24 mouse cellular contexts compared by ENCODE assay signal in the genomic region with DNA sequence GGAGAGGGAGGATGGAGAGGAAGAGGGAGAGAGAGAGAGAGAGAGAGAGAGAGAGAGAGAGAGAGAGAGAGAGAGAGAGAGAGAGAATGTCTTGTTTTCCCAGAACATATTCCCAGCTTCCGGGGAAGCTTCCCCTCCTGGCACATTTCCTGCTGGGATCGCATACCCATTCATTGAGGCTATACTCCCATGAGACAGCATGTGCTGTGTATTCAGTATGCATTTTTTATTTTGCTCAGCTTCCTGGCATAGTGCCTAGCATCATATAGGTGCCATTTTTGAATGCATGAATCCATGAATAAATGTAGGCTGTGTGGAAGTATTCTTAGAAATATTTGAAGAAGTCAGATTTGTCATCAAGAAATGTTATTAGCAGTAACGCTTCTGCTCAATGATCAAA. TPM values are rescaled to one million over a fixed set of nuclear protein-coding genes. Genes with fewer than 3 reads are reported as not detected.
DNase-seq lines count a peak whose midpoint lies in the region; ATAC-seq and TF ChIP-seq lines count a peak whose summit lies in the region.
"Had no signal": no experiment of that assay in that cellular context is flagged by ENCODE, and none has a peak within 500 bp of the region (broad histone marks: within the 10 kb centered on the region; RNA-seq: fewer than 3 reads in every experiment).

No protein-coding gene starts in this region.

- peak; percentile 61 for ATAC-seq in forebrain, embryonic 16.5 days
- ATAC-seq in forebrain, embryonic 12.5 days (ENCODE audit: low FRiP score) = no peak

- no peak for TF ChIP-seq CTCF in left cerebral cortex, adult 2 months (IDR thresholded peaks at IDR 0.05)
- no peak for TF ChIP-seq CTCF in brain, embryonic 14.5 days (IDR thresholded peaks at IDR 0.05; ENCODE audit: borderline replicate concordance, extremely low read depth, insufficient read depth, insufficient read length)

- whole genome bisulfite sequencing in forebrain, embryonic 16.5 days = 58% methylated on average over 3 of the region's 3 CpGs
- WGBS in forebrain, embryonic 12.5 days = 86% methylated on average over 3 of the region's 3 CpGs

- H3K4me3 ChIP-seq in forebrain, embryonic 16.5 days (replicated peaks; ENCODE audit: low read length) = no peak overlapping the region
- H3K4me3 ChIP-seq in forebrain, embryonic 12.5 days (replicated peaks) = no peak overlapping the region
- H3K4me3 ChIP-seq in left cerebral cortex, adult 2 months = no peak overlapping the region
- H3K4me3 ChIP-seq: embryonic facial prominence, embryonic 13.5 days; heart, embryonic 13.5 days; hindbrain, embryonic 15.5 days had no signal

- no peak overlapping the region for H3K9ac ChIP-seq in forebrain, embryonic 16.5 days (replicated peaks; ENCODE audit: low read depth, low read length)
- H3K9ac ChIP-seq in forebrain, embryonic 12.5 days = no peak overlapping the region
- H3K9ac ChIP-seq: embryonic facial prominence, embryonic 13.5 days; heart, embryonic 13.5 days; hindbrain, embryonic 15.5 days had no signal

- TF ChIP-seq POLR2A in brain, embryonic 14.5 days (IDR thresholded peaks at IDR 0.05; ENCODE audit: borderline replicate concordance, extremely low read depth, insufficient read depth, insufficient read length, poor library complexity, severe bottlenecking) = no peak

- H3K27me3 ChIP-seq in forebrain, embryonic 16.5 days (replicated peaks; ENCODE audit: control insufficient read depth, insufficient read depth, low read length) = no peaks in the 10 kb centered on the region
- H3K27me3 ChIP-seq in forebrain, embryonic 12.5 days = no peaks in the 10 kb centered on the region
- H3K27me3 ChIP-seq: embryonic facial prominence, embryonic 13.5 days; heart, embryonic 13.5 days; hindbrain, embryonic 15.5 days had no signal

- no peaks in the 10 kb centered on the region; the same call in 1 of the 2 replicates for H3K4me1 ChIP-seq in forebrain, embryonic 16.5 days (replicated peaks; ENCODE audit: control insufficient read depth, insufficient read depth, low read length)
- no peaks in the 10 kb centered on the region for H3K4me1 ChIP-seq in forebrain, embryonic 12.5 days
- H3K4me1 ChIP-seq: embryonic facial prominence, embryonic 13.5 days; heart, embryonic 13.5 days; hindbrain, embryonic 15.5 days had no signal

- DNase-seq in left cerebral cortex, postnatal 14 days (ENCODE audit: low spot score in 2 of 2) = peak; percentile 4 to 7
- no peak for DNase-seq in left cerebral cortex, adult 2 months (ENCODE audit: extremely low spot score in 1 of 2, low spot score in 2 of 2)
- peak; percentile 30 for DNase-seq in brain, adult 2 months (ENCODE audit: low read depth, low spot score)
- peak; percentile 67 for DNase-seq in brain, embryonic 14.5 days (ENCODE audit: low read depth)
- DNase-seq: adrenal gland, adult 2 months; adrenal gland, postnatal 36 days; cerebellum, adult 11-12 months; cerebellum, adult 9-10 months; cerebellum, postnatal 25 days; gastrocnemius, postnatal 36 days; heart, adult 11 months; heart, postnatal 36 days; kidney, adult 11 months had no signal

- intact Hi-C loops in left cerebral cortex, postnatal 14 days (cut with DNase I) = no loop called here
- intact Hi-C loops in left cerebral cortex, adult 2 months (cut with DNase I) = no loop called here

- H3K9me3 ChIP-seq in forebrain, embryonic 16.5 days (ENCODE audit: control insufficient read depth, low read length) = no peaks in the 10 kb centered on the region
- H3K9me3 ChIP-seq in forebrain, embryonic 12.5 days = no peaks in the 10 kb centered on the region
- H3K9me3 ChIP-seq: embryonic facial prominence, embryonic 13.5 days; heart, embryonic 13.5 days; hindbrain, embryonic 15.5 days had no signal

- no peak overlapping the region for H3K27ac ChIP-seq in forebrain, embryonic 16.5 days (ENCODE audit: low read length)
- no peak overlapping the region for H3K27ac ChIP-seq in forebrain, embryonic 12.5 days
- H3K27ac ChIP-seq in left cerebral cortex, adult 2 months = no peak overlapping the region
- H3K27ac ChIP-seq: embryonic facial prominence, embryonic 13.5 days; heart, embryonic 13.5 days; hindbrain, embryonic 15.5 days had no signal

- H3K36me3 ChIP-seq in forebrain, embryonic 16.5 days (ENCODE audit: control insufficient read depth, insufficient read depth) = no peaks in the 10 kb centered on the region
- H3K36me3 ChIP-seq in forebrain, embryonic 12.5 days (replicated peaks) = no peaks in the 10 kb centered on the region
- H3K36me3 ChIP-seq: embryonic facial prominence, embryonic 13.5 days; heart, embryonic 13.5 days; hindbrain, embryonic 15.5 days had no signal

- H3K4me2 ChIP-seq in forebrain, embryonic 16.5 days (ENCODE audit: low read length) = no peak overlapping the region
- H3K4me2 ChIP-seq in forebrain, embryonic 12.5 days = no peak overlapping the region
- H3K4me2 ChIP-seq: embryonic facial prominence, embryonic 13.5 days; heart, embryonic 13.5 days; hindbrain, embryonic 15.5 days had no signal

RNA-seq across cellular contexts. Expression of gene 4930596D02Rik, which starts 31.7 kb away (rescaled TPM):
- polyA plus RNA-seq in forebrain, embryonic 16.5 days (2015; fragmentation: Nextera tagmentation; extraction: Ambion mirVana) = not detected in 2 replicates
- polyA plus RNA-seq in forebrain, embryonic 12.5 days (2016; fragmentation: Nextera tagmentation; extraction: Ambion mirVana) = not detected in 2 replicates
- total RNA-seq in left cerebral cortex, postnatal 14 days (2021) = not detected
- total RNA-seq in left cerebral cortex, adult 2 months (2021) = not detected
- not detected in 2 replicates for polyA plus RNA-seq in brain, embryonic 14.5 days (2012; rRNA removed)
- total RNA-seq: adrenal gland, adult 2 months; adrenal gland, postnatal 36 days; ES-E14; gastrocnemius, adult 8-10 months; gastrocnemius, postnatal 36 days; heart, postnatal 36 days had no signal
- polyA plus RNA-seq: adrenal gland, adult 2 months; cortical plate, adult 2 months; embryonic facial prominence, embryonic 13.5 days; heart, embryonic 13.5 days; heart, postnatal 0 days; hindbrain, embryonic 11.5 days; hindbrain, embryonic 15.5 days; intestine, embryonic 14.5 days had no signal

Comparison
In these comparisons a context has a peak if more than half of its experiments do, and no peak if none do; other contexts are left out.
1. DNase-seq: peak in left cerebral cortex, postnatal 14 days (2 of 2), brain, adult 2 months (single experiment) and brain, embryonic 14.5 days (single experiment); none in left cerebral cortex, adult 2 months (0 of 2).